Mouse (Mus musculus): ENCODE data around the gene Notch2.

DNA sequence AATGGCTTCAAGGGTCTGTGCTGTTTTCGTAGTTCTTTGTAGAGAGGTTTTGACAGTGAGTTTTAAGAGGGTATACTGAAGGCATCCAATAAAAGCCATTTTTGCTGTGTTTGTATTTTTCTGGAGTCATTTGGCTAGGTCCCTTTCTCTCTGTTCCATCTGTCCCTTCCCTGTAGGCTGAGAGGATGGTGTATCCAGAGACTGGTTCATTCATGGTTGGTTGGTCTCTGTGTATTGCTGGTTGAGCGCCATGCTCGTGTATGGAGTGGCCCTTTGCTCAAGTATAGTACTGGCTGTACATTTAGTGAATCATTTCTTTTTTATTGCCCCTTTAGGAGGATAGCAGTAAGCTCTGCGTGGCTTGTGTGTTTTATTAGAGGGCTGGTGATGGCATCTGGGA lies 30.3 kb downstream of the Notch2 start:
- TF ChIP-seq CTCF (IDR thresholded peaks at IDR 0.05; ENCODE audit: low read depth): no peak
- no peak for TF ChIP-seq EP300 (optimal IDR thresholded peaks at IDR 0.05)

Data from stomach, postnatal 0 days (tissue).